Mouse (Mus musculus) midbrain, embryonic 12.5 days (tissue): Measurements from ENCODE around the gene Mindy4. TPM values are rescaled to one million over a fixed set of nuclear protein-coding genes. Genes with fewer than 3 reads are reported as not detected.

Source experiments
- ATAC-seq: fragments of 200-750 bp; cut with Nextera tagmentation; 2 replicates; pipeline ENCODE4 v1.8.0; 2017; ENCODE audit warnings: low read depth, moderate TSS enrichment, moderate library complexity; ENCODE audit not compliant: low FRiP score
- H3K27ac ChIP-seq: fragments of 300-500 bp; sonication (generic); replicated peaks from 2 replicates; pipeline ENCODE4 v1.5.1; 2016; ENCODE audit warnings: mild to moderate bottlenecking
- H3K27me3 ChIP-seq: fragments of 300-500 bp; sonication (generic); 2 replicates; pipeline ENCODE4 v1.6.1; 2016; ENCODE audit warnings: mild to moderate bottlenecking
- H3K36me3 ChIP-seq: fragments of 300-500 bp; sonication (generic); 2 replicates; pipeline ENCODE4 v1.6.1; 2016
- H3K4me1 ChIP-seq: fragments of 300-500 bp; sonication (generic); 2 replicates; pipeline ENCODE4 v1.6.1; 2016
- H3K4me2 ChIP-seq: fragments of 300-500 bp; sonication (generic); replicated peaks from 2 replicates; pipeline ENCODE4 v1.6.1; 2016; ENCODE audit warnings: mild to moderate bottlenecking, moderate library complexity
- H3K4me3 ChIP-seq: fragments of 300-500 bp; sonication (generic); 2 replicates; pipeline ENCODE4 v1.5.1; 2016; ENCODE audit warnings: mild to moderate bottlenecking
- H3K9ac ChIP-seq: fragments of 300-500 bp; sonication (generic); replicated peaks from 2 replicates; pipeline ENCODE4 v1.6.1; 2016; ENCODE audit warnings: mild to moderate bottlenecking, moderate library complexity
- H3K9me3 ChIP-seq: fragments of 300-500 bp; sonication (generic); 2 replicates; pipeline ENCODE4 v1.6.1; 2016; ENCODE audit warnings: mild to moderate bottlenecking
- WGBS: fragments of 180-500 bp; shearing (Covaris S2); methylation state at CpG from one replicate; pipeline ENCODE4 v1.1.7; 2016; 5-methylcytosine and 5-hydroxymethylcytosine counted together
- polyA plus RNA-seq: library from polyadenylated mRNA; unstranded; fragments of >200 nt; fragmentation: Nextera tagmentation; extraction: Ambion mirVana; gene quantifications from 2 replicates; pipeline ENCODE4 v1.2.1, GENCODE M21; 2016

Mindy4 gene
- polyA plus RNA-seq, 1 experiment from 2014 or later = 17.6 TPM

- Histone ChIP-seq H3K36me3 (no peaks in the 10 kb centered on the region), H3K27me3 (no peaks in the 10 kb centered on the region), H3K4me2 (no peak overlapping the region), H3K9me3 (no peaks in the 10 kb centered on the region), H3K9ac (no peak overlapping the region), H3K4me3 (no peak overlapping the region), H3K4me1 (peaks cover 13% of the 10 kb centered on the region), H3K27ac (no peak overlapping the region)
- WGBS = 83% methylated on average over 6 of the region's 6 CpGs
- ATAC-seq = no peak
Measured at GRCm38 (mm10) chr6:55332773-55333109, 129.6 kb downstream of the Mindy4 start.

GRCm38 (mm10) chr6:55335989-55336514, 132.9 kb downstream of the Mindy4 start, which contains the start of gene Aqp1:
TSS of gene Aqp1 (plus strand) at chr6:55336432.
- H3K9ac ChIP-seq = no peak within 1 kb of the TSS
- H3K27ac ChIP-seq = no peak within 1 kb of the TSS
- no peaks in the 10 kb centered on the region for H3K36me3 ChIP-seq
- peaks cover 13% of the 10 kb centered on the region for H3K4me1 ChIP-seq
- no peaks in the 10 kb centered on the region for H3K9me3 ChIP-seq
- H3K4me2 ChIP-seq = no peak within 1 kb of the TSS
- H3K4me3 ChIP-seq = no peak within 1 kb of the TSS
- no peaks in the 10 kb centered on the region for H3K27me3 ChIP-seq
- peak; percentile 53 for ATAC-seq
- WGBS = 24% methylated on average over 12 of the region's 12 CpGs

- Histone ChIP-seq H3K4me1 (peaks cover 13% of the 10 kb centered on the region), H3K9me3 (no peaks in the 10 kb centered on the region), H3K4me3 (no peak overlapping the region), H3K27ac (no peak overlapping the region), H3K27me3 (no peaks in the 10 kb centered on the region), H3K36me3 (no peaks in the 10 kb centered on the region), H3K4me2 (no peak overlapping the region), H3K9ac (no peak overlapping the region)
- 84% methylated on average over 5 of the region's 5 CpGs for WGBS
- no peak for ATAC-seq
Measured at GRCm38 (mm10) chr6:55337242-55337641, 134.1 kb downstream of the Mindy4 start.

DNA sequence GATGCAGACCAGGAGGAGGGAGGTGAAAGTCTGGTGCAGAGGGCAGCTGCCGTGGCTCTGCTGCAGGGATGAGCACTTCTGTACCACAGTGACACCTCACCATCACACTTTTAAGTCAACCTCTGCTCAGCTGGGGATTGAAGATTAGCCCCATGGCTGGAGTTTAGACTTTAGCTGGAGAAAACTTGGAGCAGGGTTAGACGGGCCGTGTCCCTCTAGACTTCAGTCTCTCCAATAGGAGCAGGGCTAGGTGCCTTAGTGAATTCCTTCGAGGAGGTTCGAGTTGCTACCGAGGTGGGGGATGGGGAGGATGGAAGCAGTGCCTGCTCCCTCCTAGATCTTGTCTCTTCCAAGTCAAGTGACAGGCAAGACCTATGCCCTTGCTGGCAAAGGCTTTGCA, 134.9 kb downstream of the Mindy4 start:
- H3K9me3 ChIP-seq = no peaks in the 10 kb centered on the region
- H3K4me3 ChIP-seq = no peak overlapping the region
- no peak overlapping the region for H3K27ac ChIP-seq
- peaks cover 9% of the 10 kb centered on the region for H3K4me1 ChIP-seq
- H3K36me3 ChIP-seq = no peaks in the 10 kb centered on the region
- WGBS = 61% methylated on average over 6 of the region's 6 CpGs
- H3K9ac ChIP-seq = no peak overlapping the region
- no peaks in the 10 kb centered on the region for H3K27me3 ChIP-seq
- no peak overlapping the region for H3K4me2 ChIP-seq
- ATAC-seq = no peak

GRCm38 (mm10) chr6:55338934-55339825, 136.0 kb downstream of the Mindy4 start:
- no peak for ATAC-seq
- H3K36me3 ChIP-seq = no peaks in the 10 kb centered on the region

DNA sequence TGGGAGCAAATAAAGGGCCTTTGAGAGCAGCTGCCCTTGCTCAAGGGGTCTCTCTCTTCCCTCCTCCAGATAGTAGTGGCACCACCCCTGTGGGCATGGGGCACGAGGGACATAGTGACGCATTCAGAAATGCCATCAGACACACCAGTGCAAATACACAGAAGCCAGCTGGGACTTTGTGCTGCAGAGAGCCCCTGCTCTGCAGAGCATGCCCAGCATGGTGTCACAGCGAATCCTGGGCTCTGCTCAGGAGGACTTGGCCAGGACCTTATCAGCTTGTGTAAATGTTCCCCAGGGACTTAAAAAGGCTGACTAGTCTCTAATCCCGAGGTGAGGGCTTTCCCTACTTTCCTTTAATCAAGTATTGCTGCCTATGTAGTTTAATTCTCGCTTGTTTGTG, 138.5 kb downstream of the Mindy4 start:
- WGBS = 27% methylated on average over 5 of the region's 5 CpGs
- no peak overlapping the region for H3K27ac ChIP-seq
- no peaks in the 10 kb centered on the region for H3K4me1 ChIP-seq
- H3K27me3 ChIP-seq = no peaks in the 10 kb centered on the region
- no peaks in the 10 kb centered on the region for H3K36me3 ChIP-seq
- H3K9me3 ChIP-seq = no peaks in the 10 kb centered on the region
- H3K9ac ChIP-seq = no peak overlapping the region
- no peak overlapping the region for H3K4me2 ChIP-seq
- no peak overlapping the region for H3K4me3 ChIP-seq
- ATAC-seq = no peak

More at GRCm38 (mm10) chr6:55338934-55339825, 136.0 kb downstream of the Mindy4 start:
- Histone ChIP-seq H3K4me3 (no peak overlapping the region), H3K27ac (no peak overlapping the region), H3K9me3 (no peaks in the 10 kb centered on the region), H3K27me3 (no peaks in the 10 kb centered on the region), H3K4me1 (peaks cover 9% of the 10 kb centered on the region), H3K9ac (no peak overlapping the region), H3K4me2 (no peak overlapping the region)
- WGBS = 82% methylated on average over 9 of the region's 9 CpGs

DNA sequence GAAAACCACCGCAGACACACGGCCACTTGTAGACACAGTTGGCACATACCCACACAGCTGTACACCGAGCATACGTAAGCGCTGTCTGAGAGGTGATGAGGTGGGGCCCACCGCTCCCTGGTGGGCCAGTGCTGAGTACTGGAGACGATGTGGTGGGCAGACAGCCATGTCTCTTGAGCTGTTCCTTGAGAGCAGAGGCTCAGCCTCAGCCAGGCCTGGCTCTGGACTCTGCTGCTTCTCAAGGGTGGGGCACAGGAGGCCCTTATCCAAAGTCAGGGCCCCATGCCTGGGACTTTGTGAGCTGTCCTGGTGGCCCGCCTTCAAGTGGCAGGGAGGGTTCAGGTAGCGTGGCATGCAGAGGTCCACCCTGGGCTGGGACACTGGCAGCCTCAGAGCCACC, 139.1 kb downstream of the Mindy4 start:
- ATAC-seq = no peak
- Histone ChIP-seq H3K27ac (no peak overlapping the region), H3K9ac (no peak overlapping the region), H3K4me1 (no peaks in the 10 kb centered on the region), H3K27me3 (no peaks in the 10 kb centered on the region), H3K4me2 (no peak overlapping the region), H3K4me3 (no peak overlapping the region), H3K9me3 (no peaks in the 10 kb centered on the region), H3K36me3 (no peaks in the 10 kb centered on the region)
- WGBS = 85% methylated on average over 9 of the region's 9 CpGs

DNA sequence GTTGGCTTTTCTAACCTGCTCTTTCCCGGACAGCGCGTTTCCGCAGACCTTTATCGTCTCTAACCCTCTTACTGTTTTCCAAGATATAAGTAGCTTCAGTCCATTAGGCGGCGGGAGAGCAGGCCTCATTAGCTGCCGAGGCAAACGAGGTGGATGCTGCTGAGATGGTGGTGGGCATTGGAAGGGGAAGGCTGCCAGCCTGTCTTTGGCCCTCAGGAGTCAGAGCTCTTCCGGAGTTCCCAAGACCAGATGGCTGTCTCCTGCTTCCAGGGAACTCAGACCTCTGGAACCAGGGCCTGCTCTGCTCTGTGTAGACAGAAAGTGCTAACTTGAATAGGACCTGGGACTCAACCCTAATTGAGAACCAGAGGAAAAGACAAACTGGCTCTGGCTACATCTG, 140.3 kb downstream of the Mindy4 start:
- Histone ChIP-seq H3K4me1 (no peaks in the 10 kb centered on the region), H3K27me3 (no peaks in the 10 kb centered on the region), H3K9ac (no peak overlapping the region), H3K4me2 (no peak overlapping the region), H3K9me3 (no peaks in the 10 kb centered on the region), H3K27ac (no peak overlapping the region), H3K4me3 (no peak overlapping the region), H3K36me3 (no peaks in the 10 kb centered on the region)
- no peak for ATAC-seq
- WGBS = 86% methylated on average over 10 of the region's 10 CpGs

DNA sequence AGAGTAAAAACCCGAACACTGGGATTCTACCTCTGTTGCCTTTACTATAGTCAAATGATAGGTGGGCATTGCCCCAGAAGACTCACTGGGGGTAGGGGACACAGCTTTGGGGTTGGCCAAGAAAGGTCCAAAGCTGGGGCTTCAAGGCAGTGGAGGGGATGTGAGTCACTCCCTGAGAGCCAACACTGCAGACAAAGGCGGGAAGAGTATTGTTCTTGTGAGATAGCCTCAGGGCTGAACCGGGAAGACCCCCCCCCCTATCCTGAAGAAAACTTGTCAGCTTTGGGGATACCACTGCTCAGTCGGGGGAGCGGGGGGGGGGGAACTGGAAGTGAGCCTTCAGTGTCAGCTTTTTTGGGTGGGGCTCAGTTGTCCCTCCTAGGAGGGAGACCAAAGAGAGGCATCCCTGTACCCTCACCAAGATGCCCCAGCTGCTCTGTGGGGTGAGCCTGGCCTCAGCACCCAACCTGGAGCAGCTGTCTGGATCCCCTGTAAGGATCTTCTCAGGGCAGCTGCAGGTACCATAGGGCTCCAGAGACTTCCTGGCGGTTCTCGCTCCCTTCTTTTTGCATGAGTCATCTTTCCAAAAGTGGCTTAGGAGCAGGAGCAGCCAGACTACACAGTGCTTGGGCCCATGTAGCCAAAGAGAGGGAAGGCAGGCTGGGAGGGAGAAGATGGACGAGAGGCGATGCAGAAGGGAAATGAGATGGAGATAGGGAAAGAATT, 141.3 kb downstream of the Mindy4 start:
- H3K9me3 ChIP-seq = no peaks in the 10 kb centered on the region
- no peak overlapping the region for H3K9ac ChIP-seq
- no peak overlapping the region for H3K4me3 ChIP-seq
- H3K27ac ChIP-seq = no peak overlapping the region
- no peaks in the 10 kb centered on the region for H3K36me3 ChIP-seq
- no peak for ATAC-seq
- no peak overlapping the region for H3K4me2 ChIP-seq
- H3K4me1 ChIP-seq = no peaks in the 10 kb centered on the region
- 87% methylated on average over 9 of the region's 9 CpGs for WGBS
- no peaks in the 10 kb centered on the region for H3K27me3 ChIP-seq

- Histone ChIP-seq H3K27me3 (no peaks in the 10 kb centered on the region), H3K4me1 (no peaks in the 10 kb centered on the region), H3K4me3 (no peak overlapping the region), H3K4me2 (no peak overlapping the region), H3K9me3 (peaks cover 7% of the 10 kb centered on the region; the same call in 1 of the 2 replicates), H3K27ac (no peak overlapping the region), H3K36me3 (no peaks in the 10 kb centered on the region), H3K9ac (no peak overlapping the region)
- WGBS = 89% methylated on average over 10 of the region's 10 CpGs
- no peak for ATAC-seq
Measured at GRCm38 (mm10) chr6:55345264-55345663, 142.1 kb downstream of the Mindy4 start.

DNA sequence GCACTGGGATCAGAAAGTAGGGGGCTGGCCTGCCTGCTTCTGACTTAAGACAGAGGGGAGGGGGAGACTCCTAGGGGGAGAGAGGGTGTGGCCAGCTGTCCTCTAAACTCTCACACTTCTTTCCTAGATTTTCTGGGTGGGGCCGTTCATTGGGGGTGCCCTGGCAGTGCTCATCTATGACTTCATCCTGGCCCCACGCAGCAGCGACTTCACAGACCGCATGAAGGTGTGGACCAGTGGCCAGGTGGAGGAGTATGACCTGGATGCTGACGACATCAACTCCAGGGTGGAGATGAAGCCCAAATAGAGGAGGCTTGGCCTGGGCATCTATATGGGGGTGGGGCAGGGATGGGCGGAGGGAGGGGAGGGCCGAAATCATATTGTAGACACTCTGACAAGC, 143.3 kb downstream of the Mindy4 start:
- no peak overlapping the region for H3K4me3 ChIP-seq
- 90% methylated on average over 7 of the region's 7 CpGs for WGBS
- peaks cover 7% of the 10 kb centered on the region; the same call in 1 of the 2 replicates for H3K9me3 ChIP-seq

More for the DNA sequence above, 143.3 kb downstream of the Mindy4 start:
- no peaks in the 10 kb centered on the region for H3K4me1 ChIP-seq
- H3K27ac ChIP-seq = no peak overlapping the region
- H3K9ac ChIP-seq = no peak overlapping the region
- no peak for ATAC-seq
- H3K4me2 ChIP-seq = no peak overlapping the region
- no peaks in the 10 kb centered on the region for H3K27me3 ChIP-seq
- H3K36me3 ChIP-seq = no peaks in the 10 kb centered on the region
